Mouse (Mus musculus) liver, adult 2 months (tissue): ENCODE measurements around the gene Bcat1. TPM values are rescaled to one million over a fixed set of nuclear protein-coding genes. Genes with fewer than 3 reads are reported as not detected.

Source experiments
- DNase-seq: peaks from one replicate; pipeline ENCODE4 v3.0.0-alpha.2; 2011; ENCODE audit warnings: low read depth, low spot score; ENCODE audit errors: extremely low read depth
- H3K27ac ChIP-seq: fragments of 200-500 bp; replicated peaks from 2 replicates; pipeline ENCODE4 v1.5.1; 2012; ENCODE audit warnings: low read depth, mild to moderate bottlenecking, control low read depth, inconsistent platforms, low read length; ENCODE audit not compliant: insufficient read depth
- H3K27me3 ChIP-seq: fragments of 200-500 bp; 2 replicates; pipeline ENCODE4 v1.6.1; 2012; ENCODE audit warnings: mild to moderate bottlenecking, moderate library complexity, low read length, inconsistent platforms; ENCODE audit not compliant: control insufficient read depth, insufficient read depth
- H3K36me3 ChIP-seq: fragments of 200-500 bp; 2 replicates; pipeline ENCODE4 v1.6.1; 2012; ENCODE audit warnings: low read length, inconsistent platforms; ENCODE audit not compliant: control insufficient read depth, insufficient read depth
- H3K4me1 ChIP-seq: fragments of 200-500 bp; 2 replicates; pipeline ENCODE4 v1.6.1; 2011; ENCODE audit warnings: low read length; ENCODE audit not compliant: control insufficient read depth, insufficient read depth
- H3K4me3 ChIP-seq: fragments of 200-500 bp; 2 replicates; pipeline ENCODE4 v1.5.1; 2011; ENCODE audit warnings: low read depth, mild to moderate bottlenecking, control low read depth, low read length, moderate library complexity; ENCODE audit not compliant: insufficient read depth
- H3K79me2 ChIP-seq: fragments of 200-500 bp; 2 replicates; pipeline ENCODE4 v1.6.1; 2012; ENCODE audit warnings: inconsistent platforms, mild to moderate bottlenecking, low read length, moderate library complexity; ENCODE audit not compliant: control insufficient read depth, insufficient read depth
- H3K9ac ChIP-seq: fragments of 200-500 bp; 2 replicates; pipeline ENCODE4 v1.6.1; 2012; ENCODE audit warnings: low read depth, mild to moderate bottlenecking, control low read depth, inconsistent platforms, low read length
- CTCF ChIP-seq: fragments of 200-500 bp; IDR thresholded peaks from 2 replicates; pipeline ENCODE4 v1.5.1; 2011; ENCODE audit warnings: low read depth, low read length, control low read depth
- POLR2A ChIP-seq: fragments of 200-500 bp; IDR thresholded peaks from 2 replicates; pipeline ENCODE4 v1.6.1; 2011; ENCODE audit warnings: low read length, control low read depth; ENCODE audit not compliant: insufficient read depth; ENCODE audit errors: extremely low read depth
- WGBS: fragments of 180-500 bp; shearing (Covaris S2); methylation state at CpG from one replicate; pipeline ENCODE4 v1.1.7; 2018; 5-methylcytosine and 5-hydroxymethylcytosine counted together
- polyA plus RNA-seq: library from polyadenylated mRNA; depleted of rRNA; stranded (reverse); fragments of >200 nt; gene quantifications from 2 replicates; pipeline ENCODE4 v1.2.3, GENCODE M21; 2012
- total RNA-seq: library from RNA; depleted of rRNA; stranded (reverse); fragments of >200 nt; gene quantifications from 2 replicates; pipeline ENCODE4 v1.2.3, GENCODE M21; 2014

Bcat1 gene
- total and polyA plus RNA-seq, 2 experiments = 0.18 TPM; not detected in 1

DNA sequence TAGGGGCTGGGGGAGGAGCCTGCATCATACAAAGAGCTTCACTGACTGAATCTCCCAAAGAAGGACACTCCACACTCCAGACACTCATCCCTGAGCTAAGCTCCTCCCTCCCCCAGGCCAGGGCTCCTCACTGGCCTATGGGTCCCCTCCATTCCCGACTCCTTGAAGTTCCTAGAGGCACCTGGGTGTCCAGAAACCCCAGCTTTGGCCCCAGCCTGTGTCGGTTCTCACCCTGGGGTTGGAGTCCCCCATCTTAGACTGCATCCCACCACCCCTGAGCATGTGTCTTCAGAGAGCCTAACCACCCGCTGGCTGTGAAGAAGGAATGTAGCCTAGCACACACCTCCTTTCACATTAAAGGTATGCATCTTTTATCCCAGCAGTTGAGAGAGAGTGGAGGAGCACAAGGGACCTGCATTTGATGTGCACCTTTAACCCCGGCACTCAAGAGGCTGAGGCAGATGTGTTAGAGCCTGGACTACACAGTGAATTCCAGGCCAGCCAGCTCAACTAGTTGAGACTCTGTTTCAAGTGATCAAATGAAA is 10.6 kb downstream of the Bcat1 start:
- Histone ChIP-seq H3K27me3 (no peaks in the 10 kb centered on the region), H3K27ac (no peak overlapping the region), H3K9ac (no peak overlapping the region), H3K4me3 (no peak overlapping the region), H3K4me1 (no peaks in the 10 kb centered on the region), H3K79me2 (no peaks in the 10 kb centered on the region), H3K36me3 (no peaks in the 10 kb centered on the region)
- DNase-seq = no peak
- 82% methylated on average over 4 of the region's 4 CpGs for WGBS
- no peak for TF ChIP-seq POLR2A
- no peak for TF ChIP-seq CTCF

DNA sequence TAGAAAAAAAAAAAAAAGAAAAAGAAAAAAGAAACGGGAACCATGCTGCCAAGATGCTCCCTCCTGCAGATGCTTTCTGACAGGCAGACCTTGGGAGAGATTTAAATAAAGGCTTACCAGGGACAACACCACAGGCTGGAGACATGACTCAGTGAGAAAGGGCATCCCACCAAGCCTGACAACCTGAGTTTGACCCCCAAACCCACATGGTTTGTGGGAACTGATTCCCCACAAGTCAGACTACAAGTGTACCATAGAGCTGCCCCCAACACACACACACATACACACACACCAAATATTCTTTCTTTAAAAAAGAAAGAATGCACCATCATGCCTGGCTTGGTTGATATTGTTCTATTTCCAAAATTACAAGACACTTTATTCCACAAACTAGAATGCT is 11.9 kb downstream of the Bcat1 start:
- Histone ChIP-seq H3K27ac (no peak overlapping the region), H3K4me1 (no peaks in the 10 kb centered on the region), H3K36me3 (no peaks in the 10 kb centered on the region), H3K79me2 (no peaks in the 10 kb centered on the region), H3K27me3 (no peaks in the 10 kb centered on the region), H3K4me3 (no peak overlapping the region), H3K9ac (no peak overlapping the region)
- TF ChIP-seq CTCF (no peak), POLR2A (no peak)
- DNase-seq = no peak
- 40% methylated on average over 1 of the region's 1 CpGs for WGBS

DNA sequence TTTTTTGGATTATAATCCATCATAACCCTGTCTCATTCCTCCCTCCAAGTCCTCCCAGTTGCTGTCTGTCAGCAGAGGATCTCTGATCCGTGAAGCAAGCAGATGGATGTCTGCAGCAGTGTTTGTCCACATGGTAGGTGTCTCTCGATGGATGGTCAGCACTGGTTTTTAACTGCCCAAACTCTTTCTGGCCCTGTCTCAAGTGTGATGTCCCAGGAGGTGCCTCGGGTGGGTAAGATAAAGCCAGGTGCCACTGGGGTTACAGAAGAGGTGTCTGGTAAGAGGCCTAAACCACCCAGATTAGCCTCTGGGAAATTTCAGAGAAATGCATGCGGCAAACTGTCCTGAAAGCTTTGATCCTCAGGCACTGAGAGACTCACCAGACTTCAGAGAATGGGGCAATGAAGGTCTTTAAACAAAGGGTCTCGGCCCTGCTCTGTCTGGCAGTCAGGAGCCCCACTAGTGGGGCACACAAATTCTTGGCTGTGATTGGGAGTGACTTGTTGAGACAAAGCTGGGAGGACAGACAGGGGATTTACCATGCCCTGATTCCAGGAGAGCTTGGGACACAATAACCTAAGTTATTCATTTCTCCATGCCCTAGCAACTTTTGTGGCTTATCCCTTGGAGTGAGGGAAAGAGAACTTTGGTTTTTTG is 12.6 kb downstream of the Bcat1 start:
- Histone ChIP-seq H3K79me2 (no peaks in the 10 kb centered on the region), H3K27ac (no peak overlapping the region), H3K27me3 (no peaks in the 10 kb centered on the region), H3K4me3 (no peak overlapping the region), H3K4me1 (no peaks in the 10 kb centered on the region), H3K9ac (no peak overlapping the region), H3K36me3 (no peaks in the 10 kb centered on the region)
- TF ChIP-seq POLR2A (no peak), CTCF (no peak)
- no peak for DNase-seq
- 72% methylated on average over 5 of the region's 5 CpGs for WGBS

DNA sequence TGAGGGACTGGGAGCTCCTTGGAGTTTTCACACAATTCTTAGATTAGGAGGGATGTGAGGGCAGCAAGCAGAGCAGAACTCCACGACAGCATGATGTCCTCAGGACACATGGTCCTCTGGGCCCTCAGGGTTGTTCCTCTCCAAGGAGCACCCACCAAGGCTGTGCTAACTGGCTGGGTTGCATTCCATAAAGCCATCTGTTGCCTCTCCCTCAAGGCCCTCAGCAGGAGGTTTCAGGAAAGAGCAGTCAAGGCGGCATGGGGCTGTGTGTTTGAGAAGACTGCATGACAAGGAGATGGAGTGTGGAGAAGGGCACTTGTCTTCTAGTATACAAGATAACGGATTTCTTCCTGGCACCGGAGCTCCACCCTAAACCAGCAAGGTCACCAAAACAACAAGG is 13.2 kb downstream of the Bcat1 start:
- Histone ChIP-seq H3K4me1 (no peaks in the 10 kb centered on the region), H3K4me3 (no peak overlapping the region), H3K27ac (no peak overlapping the region), H3K27me3 (no peaks in the 10 kb centered on the region), H3K9ac (no peak overlapping the region), H3K36me3 (no peaks in the 10 kb centered on the region), H3K79me2 (no peaks in the 10 kb centered on the region)
- TF ChIP-seq CTCF (no peak), POLR2A (no peak)
- DNase-seq = no peak
- 83% methylated on average over 4 of the region's 4 CpGs for WGBS

DNA sequence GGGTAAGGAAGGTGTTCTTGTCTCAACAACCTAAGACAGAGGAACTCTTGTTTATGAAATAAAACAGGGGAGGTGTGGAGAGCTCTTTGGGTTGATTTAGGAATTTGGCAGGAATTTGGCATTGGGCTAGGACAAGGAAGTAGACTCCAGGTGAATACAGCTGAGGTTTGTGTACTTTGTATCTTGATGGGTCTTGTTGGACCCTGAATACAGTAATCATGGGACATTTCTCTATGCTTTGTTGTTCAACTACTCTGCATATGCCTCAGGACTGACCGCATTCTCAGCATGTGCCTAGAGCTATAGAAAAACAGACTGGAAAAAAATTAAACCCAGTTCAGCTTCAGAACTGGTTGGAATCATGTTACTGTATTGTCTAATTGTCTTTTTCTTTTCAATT is 14.6 kb downstream of the Bcat1 start:
- no peak overlapping the region for H3K27ac ChIP-seq

DNA sequence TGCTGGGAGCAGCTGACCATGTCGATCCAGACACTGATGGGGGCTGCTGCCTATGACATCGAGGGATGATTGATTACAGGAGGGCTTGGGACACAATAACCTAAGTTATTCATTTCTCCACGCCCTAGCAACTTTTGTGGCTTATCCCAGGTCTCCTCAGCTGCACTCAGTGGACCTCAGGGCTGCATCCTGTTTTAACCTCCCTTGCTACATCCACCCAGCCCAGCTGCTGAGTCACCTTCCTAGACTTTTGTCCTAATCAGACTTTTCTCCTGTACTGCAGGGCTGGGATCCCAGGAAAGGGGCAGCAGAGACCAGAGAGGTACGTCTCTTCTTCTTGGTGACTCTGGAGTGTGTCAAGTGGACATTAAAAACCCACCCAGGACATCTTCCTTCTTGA is 19.9 kb downstream of the Bcat1 start:
- whole genome bisulfite sequencing = 72% methylated on average over 4 of the region's 4 CpGs
- H3K9ac ChIP-seq = no peak overlapping the region
- 0 out of 2 replicates have a peak, but pooled peaks cover 3% of the 10 kb centered on the region for H3K27me3 ChIP-seq
- no peaks in the 10 kb centered on the region for H3K36me3 ChIP-seq
- DNase-seq = no peak
- TF ChIP-seq CTCF (no peak), POLR2A (no peak)
- H3K79me2 ChIP-seq = no peaks in the 10 kb centered on the region
- no peaks in the 10 kb centered on the region for H3K4me1 ChIP-seq
- no peak overlapping the region for H3K4me3 ChIP-seq
- no peak overlapping the region for H3K27ac ChIP-seq

More for the DNA sequence above, 14.6 kb downstream of the Bcat1 start:
- 97% methylated on average over 1 of the region's 1 CpGs for WGBS
- no peak for DNase-seq
- no peaks in the 10 kb centered on the region for H3K79me2 ChIP-seq
- no peak overlapping the region for H3K9ac ChIP-seq
- H3K4me1 ChIP-seq = no peaks in the 10 kb centered on the region
- H3K36me3 ChIP-seq = no peaks in the 10 kb centered on the region
- TF ChIP-seq POLR2A (no peak), CTCF (no peak)
- H3K27me3 ChIP-seq = no peaks in the 10 kb centered on the region
- no peak overlapping the region for H3K4me3 ChIP-seq
